Mouse (Mus musculus): ENCODE results near the gene Atp13a5. TPM values are rescaled to one million over a fixed set of nuclear protein-coding genes. Genes with fewer than 3 reads are reported as not detected.

Atp13a5 gene
- 0.55 and 0.75 TPM in 2 replicates for polyA plus RNA-seq (2015; fragmentation: Nextera tagmentation; extraction: Ambion mirVana)

DNA sequence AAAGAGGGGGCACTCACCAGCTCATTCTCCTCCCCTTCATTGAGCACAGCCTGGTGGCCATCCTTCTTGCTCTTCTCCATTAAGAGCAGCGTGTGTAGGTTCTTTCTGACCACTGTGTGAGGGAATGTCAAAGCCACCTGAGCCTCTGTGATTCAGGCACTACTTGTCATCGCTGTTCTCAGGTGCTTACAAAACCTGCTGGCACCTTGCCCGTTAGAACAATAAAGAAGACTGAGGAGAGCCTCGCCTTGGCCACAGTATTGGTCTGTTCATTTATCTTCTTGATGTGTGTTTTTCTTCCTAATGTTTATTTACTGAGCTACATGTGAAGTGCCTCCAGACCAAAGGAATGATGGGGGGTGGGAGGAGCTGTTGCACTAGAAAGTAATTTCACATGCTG, at the start of gene Atp13a5:
TSS of gene Atp13a5 (minus strand) at position 275 of the 400 bp plus-strand sequence.
- H3K27me3 ChIP-seq: no peaks in the 10 kb centered on the region
- ATAC-seq (replicated peaks): no peak
- no peak within 1 kb of the TSS for H3K4me3 ChIP-seq
- no peaks in the 10 kb centered on the region for H3K36me3 ChIP-seq
- no peaks in the 10 kb centered on the region for H3K9me3 ChIP-seq
- 89% methylated on average over 4 of the region's 4 CpGs for WGBS
- H3K4me2 ChIP-seq (replicated peaks): no peak within 1 kb of the TSS
- no peaks in the 10 kb centered on the region for H3K4me1 ChIP-seq
- no peak within 1 kb of the TSS for H3K27ac ChIP-seq (replicated peaks)
- no peak within 1 kb of the TSS for H3K9ac ChIP-seq (replicated peaks)

- no peak overlapping the region for H3K4me3 ChIP-seq
- H3K4me1 ChIP-seq: no peaks in the 10 kb centered on the region
- H3K9me3 ChIP-seq: no peaks in the 10 kb centered on the region
- H3K36me3 ChIP-seq: no peaks in the 10 kb centered on the region
- no peak for ATAC-seq (replicated peaks)
- H3K27ac ChIP-seq (replicated peaks): no peak overlapping the region
- H3K9ac ChIP-seq (replicated peaks): no peak overlapping the region
- no peaks in the 10 kb centered on the region for H3K27me3 ChIP-seq
- 92% methylated on average over 6 of the region's 6 CpGs for WGBS
- H3K4me2 ChIP-seq (replicated peaks): no peak overlapping the region
These were observed 36.3 kb upstream of the Atp13a5 start for GRCm38 (mm10) chr16:29414822-29415221.

GRCm38 (mm10) chr16:29407319-29407718, 28.8 kb upstream of the Atp13a5 start:
- no peaks in the 10 kb centered on the region for H3K36me3 ChIP-seq
- H3K27me3 ChIP-seq: no peaks in the 10 kb centered on the region
- no peaks in the 10 kb centered on the region for H3K4me1 ChIP-seq
- 95% methylated on average over 10 of the region's 10 CpGs for WGBS
- H3K9ac ChIP-seq (replicated peaks): no peak overlapping the region
- no peak for ATAC-seq (replicated peaks)
- no peak overlapping the region for H3K4me3 ChIP-seq
- no peak overlapping the region for H3K4me2 ChIP-seq (replicated peaks)
- no peaks in the 10 kb centered on the region for H3K9me3 ChIP-seq
- no peak overlapping the region for H3K27ac ChIP-seq (replicated peaks)

- Histone ChIP-seq H3K4me2 (replicated peaks) (no peak overlapping the region), H3K27me3 (no peaks in the 10 kb centered on the region), H3K36me3 (no peaks in the 10 kb centered on the region), H3K4me1 (no peaks in the 10 kb centered on the region), H3K9me3 (no peaks in the 10 kb centered on the region), H3K27ac (replicated peaks) (no peak overlapping the region), H3K9ac (replicated peaks) (no peak overlapping the region), H3K4me3 (no peak overlapping the region)
- ATAC-seq (replicated peaks): no peak
- WGBS: 87% methylated on average over 2 of the region's 2 CpGs
These were observed 20.5 kb upstream of the Atp13a5 start for GRCm38 (mm10) chr16:29399079-29399478.

DNA sequence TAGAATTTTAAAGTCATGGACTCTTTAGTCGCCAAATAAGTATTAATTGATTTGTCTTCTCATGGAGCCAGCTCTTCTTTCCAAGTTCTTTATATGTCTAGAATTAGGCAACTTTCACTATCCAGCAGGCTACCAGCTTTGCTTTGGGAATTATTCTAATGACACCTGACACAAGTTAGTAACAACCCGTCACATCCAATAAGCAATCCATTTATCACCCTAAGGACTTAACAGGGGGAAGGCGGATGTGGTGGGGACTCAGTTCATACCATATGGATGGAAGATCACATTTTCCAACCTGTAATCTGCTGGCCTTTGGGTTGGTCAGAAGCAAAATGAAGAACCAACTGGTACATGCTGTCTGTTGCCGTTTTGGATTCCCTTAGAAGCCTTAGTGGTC, 6.2 kb upstream of the Atp13a5 start:
- WGBS: 97% methylated on average over 4 of the region's 4 CpGs
- no peak overlapping the region for H3K4me2 ChIP-seq (replicated peaks)
- H3K36me3 ChIP-seq: no peaks in the 10 kb centered on the region
- H3K4me3 ChIP-seq: no peak overlapping the region
- H3K27me3 ChIP-seq: no peaks in the 10 kb centered on the region
- H3K4me1 ChIP-seq: no peaks in the 10 kb centered on the region
- no peaks in the 10 kb centered on the region for H3K9me3 ChIP-seq
- H3K9ac ChIP-seq (replicated peaks): no peak overlapping the region
- ATAC-seq (replicated peaks): no peak
- H3K27ac ChIP-seq (replicated peaks): no peak overlapping the region

GRCm38 (mm10) chr16:29374636-29375035, 3.9 kb downstream of the Atp13a5 start:
- Histone ChIP-seq H3K27me3 (no peaks in the 10 kb centered on the region), H3K4me2 (replicated peaks) (no peak overlapping the region), H3K36me3 (no peaks in the 10 kb centered on the region), H3K4me1 (no peaks in the 10 kb centered on the region), H3K4me3 (no peak overlapping the region), H3K27ac (replicated peaks) (no peak overlapping the region), H3K9ac (replicated peaks) (no peak overlapping the region), H3K9me3 (no peaks in the 10 kb centered on the region)
- ATAC-seq (replicated peaks): no peak
- 89% methylated on average over 8 of the region's 8 CpGs for WGBS

GRCm38 (mm10) chr16:29331351-29332044, 47.0 kb downstream of the Atp13a5 start:
- WGBS: 63% methylated on average over 3 of the region's 3 CpGs
- no peak overlapping the region for H3K4me2 ChIP-seq (replicated peaks)
- H3K4me3 ChIP-seq: no peak overlapping the region
- no peak overlapping the region for H3K9ac ChIP-seq (replicated peaks)
- 0 out of 2 replicates have a peak overlapping the region, but pooled peaks have one; percentile 34 for H3K27ac ChIP-seq (replicated peaks)
- H3K27me3 ChIP-seq: no peaks in the 10 kb centered on the region
- H3K36me3 ChIP-seq: no peaks in the 10 kb centered on the region
- H3K9me3 ChIP-seq: no peaks in the 10 kb centered on the region
- H3K4me1 ChIP-seq: peaks cover 8% of the 10 kb centered on the region
- ATAC-seq (replicated peaks): peak; percentile 91

DNA sequence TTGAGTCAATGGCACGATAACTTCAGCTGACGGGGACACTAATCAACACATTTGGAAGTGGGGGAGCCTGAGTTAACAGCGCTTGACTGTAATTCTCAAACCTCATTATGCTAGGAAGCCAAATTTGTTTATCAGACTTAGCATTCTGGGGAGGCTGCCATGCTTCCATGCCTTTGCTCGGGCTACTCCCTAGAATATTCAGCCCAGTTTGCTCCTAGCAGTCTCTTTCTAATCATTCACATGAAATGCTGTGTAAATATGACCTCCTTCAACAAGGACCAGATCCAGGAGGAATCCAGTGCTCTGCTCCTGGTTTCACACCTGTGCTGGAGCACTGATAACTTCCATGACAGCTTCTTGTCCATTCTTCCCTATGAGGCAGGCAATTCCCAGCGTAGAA, 47.6 kb downstream of the Atp13a5 start:
- no peak overlapping the region for H3K4me3 ChIP-seq
- 62% methylated on average over 5 of the region's 5 CpGs for WGBS
- ATAC-seq (replicated peaks): peak; percentile 43; the same call in 1 of the 2 replicates
- H3K4me1 ChIP-seq: peaks cover 8% of the 10 kb centered on the region
- no peak overlapping the region for H3K9ac ChIP-seq (replicated peaks)
- no peak overlapping the region for H3K4me2 ChIP-seq (replicated peaks)
- H3K9me3 ChIP-seq: no peaks in the 10 kb centered on the region
- no peaks in the 10 kb centered on the region for H3K27me3 ChIP-seq
- peak overlapping the region; percentile 34; the same call in 1 of the 2 replicates for H3K27ac ChIP-seq (replicated peaks)
- H3K36me3 ChIP-seq: no peaks in the 10 kb centered on the region

GRCm38 (mm10) chr16:29329213-29329612, 49.3 kb downstream of the Atp13a5 start:
- no peak overlapping the region for H3K4me3 ChIP-seq
- no peaks in the 10 kb centered on the region for H3K9me3 ChIP-seq
- no peak for ATAC-seq (replicated peaks)
- H3K27me3 ChIP-seq: no peaks in the 10 kb centered on the region
- no peak overlapping the region for H3K27ac ChIP-seq (replicated peaks)
- peaks cover 8% of the 10 kb centered on the region for H3K4me1 ChIP-seq
- no peak overlapping the region for H3K4me2 ChIP-seq (replicated peaks)
- WGBS: 87% methylated on average over 2 of the region's 2 CpGs
- H3K36me3 ChIP-seq: no peaks in the 10 kb centered on the region
- no peak overlapping the region for H3K9ac ChIP-seq (replicated peaks)

- H3K27ac ChIP-seq (replicated peaks): no peak overlapping the region
- no peaks in the 10 kb centered on the region for H3K9me3 ChIP-seq
- H3K9ac ChIP-seq (replicated peaks): no peak overlapping the region
- H3K36me3 ChIP-seq: no peaks in the 10 kb centered on the region
- WGBS: 60% methylated on average over 3 of the region's 3 CpGs
- no peak for ATAC-seq (replicated peaks)
- H3K27me3 ChIP-seq: no peaks in the 10 kb centered on the region
- peaks cover 8% of the 10 kb centered on the region for H3K4me1 ChIP-seq
- H3K4me3 ChIP-seq: no peak overlapping the region
- H3K4me2 ChIP-seq (replicated peaks): no peak overlapping the region
These were observed 50.6 kb downstream of the Atp13a5 start for GRCm38 (mm10) chr16:29327910-29328309.

- Histone ChIP-seq H3K9me3 (no peaks in the 10 kb centered on the region; the same call in 1 of the 2 replicates), H3K9ac (replicated peaks) (no peak overlapping the region), H3K4me1 (no peaks in the 10 kb centered on the region), H3K36me3 (no peaks in the 10 kb centered on the region), H3K4me3 (no peak overlapping the region), H3K27me3 (no peaks in the 10 kb centered on the region), H3K4me2 (replicated peaks) (no peak overlapping the region), H3K27ac (replicated peaks) (no peak overlapping the region)
- no peak for ATAC-seq (replicated peaks)
- WGBS: 87% methylated on average over 7 of the region's 7 CpGs
These were observed 53.2 kb downstream of the Atp13a5 start for GRCm38 (mm10) chr16:29325233-29325919.

GRCm38 (mm10) chr16:29320717-29321116, 57.8 kb downstream of the Atp13a5 start:
- no peak overlapping the region for H3K9ac ChIP-seq (replicated peaks)
- H3K27me3 ChIP-seq: no peaks in the 10 kb centered on the region
- H3K36me3 ChIP-seq: no peaks in the 10 kb centered on the region
- no peaks in the 10 kb centered on the region; the same call in 1 of the 2 replicates for H3K9me3 ChIP-seq
- WGBS: 82% methylated on average over 3 of the region's 3 CpGs
- H3K27ac ChIP-seq (replicated peaks): no peak overlapping the region
- H3K4me3 ChIP-seq: no peak overlapping the region
- no peak overlapping the region for H3K4me2 ChIP-seq (replicated peaks)
- no peaks in the 10 kb centered on the region for H3K4me1 ChIP-seq
- no peak for ATAC-seq (replicated peaks)
